Mouse (Mus musculus): ENCODE results near the gene Gm7735. TPM values are rescaled to one million over a fixed set of nuclear protein-coding genes. Genes with fewer than 3 reads are reported as not detected.

The Gm7735 gene
- not detected in 2 replicates for polyA plus RNA-seq (2021; fragmentation: Nextera tagmentation)
- long read RNA-seq, experiment 1 = 0 reads
- long read RNA-seq, experiment 2 = 0 reads

DNA sequence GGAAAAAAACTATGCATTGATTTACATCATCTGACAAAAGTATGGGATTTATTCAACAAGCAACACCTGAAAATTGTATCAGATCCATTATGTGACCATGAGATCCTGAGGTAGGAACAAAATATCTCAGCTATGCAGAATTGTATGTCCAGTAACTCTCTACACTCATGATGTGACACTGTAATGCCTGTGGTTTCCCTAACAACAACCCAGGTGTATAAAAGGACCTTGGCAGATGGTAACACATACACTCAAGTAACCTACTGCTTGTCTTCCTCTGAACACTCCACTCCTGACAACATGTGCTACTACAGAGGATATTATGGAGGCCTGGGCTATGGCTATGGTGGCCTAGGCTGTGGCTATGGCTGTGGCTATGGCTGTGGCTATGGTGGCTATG is at the start of gene Gm7735:
Gm7735 (plus strand) TSS at position 301 of the 400 bp plus-strand sequence.

DNA sequence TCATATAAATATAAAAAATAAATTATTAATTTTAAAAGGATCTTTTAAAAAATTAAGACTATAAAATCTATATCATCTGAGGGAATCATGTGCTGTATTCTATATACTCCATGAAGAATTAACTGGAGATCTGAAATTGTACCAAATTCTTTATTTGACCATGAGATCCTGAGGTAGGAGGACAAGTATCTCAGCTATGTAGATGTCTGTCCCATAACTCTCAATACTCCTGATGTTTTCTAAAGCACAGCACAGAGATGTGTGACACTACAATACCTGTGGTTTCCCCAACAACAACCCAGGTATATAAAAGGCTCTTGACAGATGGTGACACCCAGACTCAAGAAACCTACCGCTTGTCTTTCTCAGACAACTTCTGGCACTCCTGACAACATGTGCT is 28.7 kb upstream of the Gm7735 start, which contains the start of gene Gm6358:
Gm6358 (plus strand) TSS at position 301 of the 400 bp plus-strand sequence.

DNA sequence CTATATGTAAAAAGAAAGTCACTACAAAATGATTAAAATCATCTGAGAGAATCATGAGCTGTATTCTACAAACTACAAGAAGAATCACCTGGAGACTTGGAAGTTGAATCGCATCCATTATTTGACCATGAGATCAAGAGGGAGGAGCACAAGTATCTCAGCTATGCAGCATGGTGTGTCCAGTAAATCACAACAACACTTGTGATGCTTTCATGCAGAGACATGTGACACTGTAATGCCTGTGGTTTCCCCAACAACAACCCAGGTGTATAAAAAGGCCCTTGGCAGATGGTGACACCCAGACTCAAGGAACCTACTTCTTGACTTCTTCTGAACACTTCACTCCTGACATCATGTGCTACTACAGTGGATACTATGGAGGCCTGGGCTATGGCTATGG is 18.5 kb upstream of the Gm7735 start, which contains the start of gene Gm10061:
Gm10061 (plus strand) TSS at position 301 of the 400 bp plus-strand sequence.

DNA sequence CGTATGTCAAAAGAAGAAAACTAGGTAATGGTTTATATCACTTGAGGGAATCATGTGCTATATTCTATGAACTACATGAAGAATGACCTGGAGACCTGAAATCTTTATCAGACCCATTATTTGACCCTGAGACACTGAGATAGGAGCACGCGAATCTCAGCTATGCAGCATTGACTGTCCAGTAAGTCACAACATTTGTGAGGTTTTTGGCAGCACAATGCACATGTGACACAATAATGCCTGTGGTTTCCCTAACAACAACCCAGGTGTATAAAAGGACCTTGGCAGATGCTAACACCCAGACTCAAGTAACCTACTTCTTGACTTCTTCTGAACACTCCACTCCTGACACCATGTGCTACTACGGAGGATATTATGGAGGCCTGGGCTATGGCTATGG is 11.6 kb upstream of the Gm7735 start, which contains the start of gene Gm9789:
Gm9789 (plus strand) TSS at position 301 of the 400 bp plus-strand sequence.

DNA sequence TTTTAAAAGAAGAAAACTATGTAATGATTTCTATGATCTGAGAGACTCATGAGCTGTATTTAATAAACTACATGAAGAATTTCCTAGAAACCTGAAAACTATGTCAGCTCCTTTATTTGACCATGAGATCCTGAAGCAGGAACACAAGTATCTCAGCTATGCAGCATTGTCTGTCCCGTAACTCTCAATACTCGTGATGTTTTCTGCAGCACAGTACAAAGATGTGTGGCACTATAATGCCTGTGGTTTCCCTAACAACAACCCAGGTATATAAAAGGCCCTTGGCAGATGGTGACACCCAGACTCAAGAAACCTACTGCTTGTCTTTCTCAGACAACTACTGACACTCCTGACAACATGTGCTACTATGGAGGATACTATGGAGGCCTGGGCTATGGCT is 5.1 kb downstream of the Gm7735 start, which contains the start of gene 1110057P08Rik:
1110057P08Rik (plus strand) TSS at position 301 of the 400 bp plus-strand sequence.

DNA sequence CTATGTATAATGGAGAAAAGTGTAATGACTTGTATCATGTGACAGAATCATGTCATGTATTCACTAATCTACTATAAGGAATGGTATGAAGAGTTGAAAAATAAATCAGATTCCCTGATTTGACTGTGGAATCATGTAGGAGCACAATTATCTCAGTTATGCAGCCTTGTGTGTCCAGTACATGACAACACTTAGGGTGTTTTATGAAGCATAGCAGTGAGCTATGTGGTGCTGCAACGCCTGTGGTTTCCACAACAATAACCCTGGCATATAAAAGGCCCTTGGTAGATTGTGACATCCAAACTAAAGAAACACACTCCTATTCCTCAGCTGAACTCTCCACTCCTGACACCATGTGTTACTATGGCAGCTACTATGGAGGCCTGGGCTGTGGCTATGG is 36.3 kb downstream of the Gm7735 start, which contains the start of gene Krtap20-2:
Krtap20-2 (plus strand) TSS at position 301 of the 400 bp plus-strand sequence.

Other genes starting within 250 kb of the Gm7735 start
- not detected in 2 replicates for gene Krtap19-9b, start 237.2 kb upstream of the Gm7735 start, polyA plus RNA-seq (2021; fragmentation: Nextera tagmentation)
- gene Krtap16-3, start 206.6 kb upstream of the Gm7735 start, polyA plus RNA-seq (2021; fragmentation: Nextera tagmentation) = not detected in 2 replicates
- gene Krtap22-2, start 158.7 kb upstream of the Gm7735 start, polyA plus RNA-seq (2021; fragmentation: Nextera tagmentation) = not detected in 2 replicates
- not detected in 2 replicates for gene Gm10229, start 154.2 kb upstream of the Gm7735 start, polyA plus RNA-seq (2021; fragmentation: Nextera tagmentation)
- gene Krtap6-1, start 137.8 kb upstream of the Gm7735 start, polyA plus RNA-seq (2021; fragmentation: Nextera tagmentation) = not detected in 2 replicates
- gene Gm10228, start 128.0 kb upstream of the Gm7735 start, polyA plus RNA-seq (2021; fragmentation: Nextera tagmentation) = not detected in 2 replicates
- not detected in 2 replicates for gene Krtap6-5, start 121.6 kb upstream of the Gm7735 start, polyA plus RNA-seq (2021; fragmentation: Nextera tagmentation)
- gene 1110025L11Rik, start 105.5 kb upstream of the Gm7735 start, polyA plus RNA-seq (2021; fragmentation: Nextera tagmentation) = not detected in 2 replicates
- gene Krtap6-3, start 85.5 kb upstream of the Gm7735 start, polyA plus RNA-seq (2021; fragmentation: Nextera tagmentation) = not detected in 2 replicates
- gene Gm6358, start 28.6 kb upstream of the Gm7735 start, polyA plus RNA-seq (2021; fragmentation: Nextera tagmentation) = not detected in 2 replicates
- not detected in 2 replicates for gene Gm10061, start 18.4 kb upstream of the Gm7735 start, polyA plus RNA-seq (2021; fragmentation: Nextera tagmentation)
- not detected in 2 replicates for gene Gm9789, start 11.5 kb upstream of the Gm7735 start, polyA plus RNA-seq (2021; fragmentation: Nextera tagmentation)
- gene 1110057P08Rik, start 5.2 kb downstream of the Gm7735 start, polyA plus RNA-seq (2021; fragmentation: Nextera tagmentation) = not detected in 2 replicates
- gene Krtap20-2, start 36.4 kb downstream of the Gm7735 start, polyA plus RNA-seq (2021; fragmentation: Nextera tagmentation) = not detected in 2 replicates
- not detected in 2 replicates for gene Krtap21-1, start 234.4 kb downstream of the Gm7735 start, polyA plus RNA-seq (2021; fragmentation: Nextera tagmentation)

Measured in layer of hippocampus, adult 6 months (tissue).